Mouse (Mus musculus) kidney, adult 2 months (tissue): ENCODE results near the gene Lysmd1.

Experiments used
- CTCF ChIP-seq: fragments of 200-500 bp; conservative IDR thresholded peaks from 2 replicates; pipeline ENCODE4 v1.5.1; 2011; ENCODE audit warnings: low read depth, mild to moderate bottlenecking, control low read depth, low read length, moderate library complexity, mixed read lengths; ENCODE audit not compliant: insufficient read depth, insufficient read length
- POLR2A ChIP-seq: fragments of 200-500 bp; IDR thresholded peaks from one replicate; pipeline ENCODE4 v1.6.1; 2011; ENCODE audit warnings: low read depth, low read length, control low read depth

DNA sequence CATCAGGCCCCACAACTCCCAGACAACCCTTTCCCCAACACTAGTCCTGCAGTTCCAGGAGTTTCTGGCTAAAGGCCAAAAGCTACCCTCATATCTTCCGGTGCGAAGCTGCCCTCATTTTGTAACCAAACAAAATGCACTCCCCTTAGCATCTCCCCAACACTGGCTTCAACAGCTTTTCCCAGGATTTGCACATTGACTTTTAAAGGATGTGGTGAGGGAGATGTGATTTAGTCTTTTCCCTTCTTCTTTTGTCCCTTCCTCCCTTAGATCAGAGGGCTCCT lies 28.4 kb downstream of the Lysmd1 start:
- no peak for TF ChIP-seq CTCF
- no peak for TF ChIP-seq POLR2A
